Mouse (Mus musculus): ENCODE data around the gene Six3. TPM values are rescaled to one million over a fixed set of nuclear protein-coding genes. Genes with fewer than 3 reads are reported as not detected.

Six3 gene
- total RNA-seq, 2 experiments from 2014 or later = 1.3 to 2.7 TPM

GRCm38 (mm10) chr17:85664202-85664601 is 50.8 kb downstream of the Six3 start:
- intact Hi-C loops (cut with DNase I) = loop anchor here (2.0 to 10.0 kb wide), 2 partner anchors 401 to 461 kb away; no protein-coding TSS in a partner anchor
- DNase-seq (ENCODE audit: low spot score in 2 of 2) = no peak

- DNase-seq (ENCODE audit: low spot score in 2 of 2) = peak; percentile 79 to 89
- intact Hi-C loops (cut with DNase I) = loop anchor here (2.0 to 10.0 kb wide), 2 partner anchors 400 to 460 kb away; no protein-coding TSS in a partner anchor
Observed at GRCm38 (mm10) chr17:85664618-85665320, 51.4 kb downstream of the Six3 start.

Other genes with a start within 250 kb of the Six3 start
- gene Six2, start 74.7 kb downstream of the Six3 start, total RNA-seq (2021) = under 1 TPM; 0.53 to 0.90 TPM

All from left cerebral cortex, postnatal 14 days (tissue).